Mouse (Mus musculus): ENCODE measurements around the gene Mef2c. TPM values are rescaled to one million over a fixed set of nuclear protein-coding genes. Genes with fewer than 3 reads are reported as not detected.
A peak's percentile ranks its signal among the peaks of the same experiment; 100 is the strongest.

The Mef2c gene
- total RNA-seq, 2 experiments from 2014 or later: 330 to 357 TPM

DNA sequence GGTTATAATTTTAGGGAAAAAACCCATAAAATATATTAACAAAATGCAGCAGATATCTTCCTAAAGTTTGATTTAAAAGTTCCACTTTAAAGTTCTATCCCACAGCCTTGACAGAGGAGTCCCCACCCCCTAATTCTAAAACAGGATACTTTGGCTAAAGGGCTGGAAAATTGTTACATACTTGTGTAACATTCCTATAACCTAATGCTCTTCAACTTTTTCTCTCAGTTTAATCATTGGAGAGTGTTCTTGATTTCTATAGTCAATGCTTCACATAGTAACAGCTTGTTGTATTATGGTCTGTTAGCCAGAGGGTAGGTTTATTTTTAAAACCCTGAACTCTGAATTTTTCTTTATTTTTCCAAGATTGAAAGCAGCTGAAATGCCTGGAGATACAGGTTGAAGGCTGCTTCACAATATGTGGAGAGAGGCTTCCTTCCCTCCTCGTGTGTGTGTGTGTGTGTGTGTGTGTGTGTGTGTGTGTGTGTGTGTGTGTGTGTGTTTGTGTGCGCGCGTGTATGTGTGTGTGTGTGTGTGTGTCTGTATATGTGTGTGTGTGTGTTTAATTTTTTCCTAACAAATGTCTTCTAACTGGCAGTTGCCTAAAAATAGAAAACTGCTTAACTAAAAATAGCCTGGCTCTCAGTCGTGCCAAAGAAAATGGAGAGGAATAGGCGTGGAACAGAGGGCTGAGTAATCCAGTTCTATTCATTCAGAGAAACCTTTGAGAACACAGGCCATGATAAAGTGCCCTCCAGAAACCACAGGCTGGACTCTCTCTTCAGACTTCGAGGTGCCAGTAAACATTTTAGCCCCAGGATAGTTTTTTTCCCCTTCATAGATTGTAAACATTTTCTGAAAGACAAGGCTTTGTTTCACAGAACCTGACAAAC lies 99.8 kb downstream of the Mef2c start:
- intact Hi-C loops (cut with DNase I): no loop called here
- peak in 1 of 2 experiments; percentile 10 for DNase-seq

DNA sequence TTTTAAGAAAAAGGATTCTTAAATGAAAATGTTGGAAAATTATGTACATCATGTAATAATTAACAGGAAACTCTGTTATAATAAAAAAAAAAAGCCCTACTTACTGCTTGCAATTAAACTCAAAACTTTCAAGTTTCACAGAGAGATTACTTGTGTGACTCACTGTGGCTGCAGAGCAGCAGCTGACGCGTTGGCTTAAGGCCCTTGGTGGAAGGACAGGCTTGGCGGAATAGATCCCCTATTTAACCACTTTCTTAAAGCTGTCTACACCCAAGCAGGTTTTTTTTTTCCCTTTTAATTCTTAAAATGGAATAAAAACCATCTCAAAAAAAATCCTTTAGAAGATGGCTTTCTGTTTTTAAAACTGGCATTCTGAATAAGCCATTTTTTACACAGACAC lies 100.5 kb downstream of the Mef2c start:
- intact Hi-C loops (cut with DNase I): no loop called here
- peak; percentile 31 to 33 for DNase-seq

DNA sequence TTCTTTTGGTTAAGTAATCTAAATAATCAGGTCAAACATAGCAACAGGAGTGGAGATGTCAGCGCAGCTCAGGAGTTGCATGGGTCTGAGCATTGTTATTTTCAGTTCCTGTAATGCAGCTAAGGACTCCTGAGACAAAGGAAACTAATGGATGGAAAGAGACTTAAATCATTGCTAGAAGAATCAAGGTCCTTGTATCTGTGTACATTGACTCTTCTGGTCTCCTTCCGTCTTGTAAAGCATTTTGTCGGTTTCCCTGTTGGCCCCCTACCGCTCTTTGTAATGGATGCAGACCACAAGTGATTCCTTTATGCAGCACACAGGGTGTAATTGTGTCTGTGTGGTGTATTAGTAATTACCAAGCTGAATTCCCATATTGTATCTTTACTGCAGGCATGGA lies 101.0 kb downstream of the Mef2c start:
- intact Hi-C loops (cut with DNase I): no loop called here
- no peak for DNase-seq

DNA sequence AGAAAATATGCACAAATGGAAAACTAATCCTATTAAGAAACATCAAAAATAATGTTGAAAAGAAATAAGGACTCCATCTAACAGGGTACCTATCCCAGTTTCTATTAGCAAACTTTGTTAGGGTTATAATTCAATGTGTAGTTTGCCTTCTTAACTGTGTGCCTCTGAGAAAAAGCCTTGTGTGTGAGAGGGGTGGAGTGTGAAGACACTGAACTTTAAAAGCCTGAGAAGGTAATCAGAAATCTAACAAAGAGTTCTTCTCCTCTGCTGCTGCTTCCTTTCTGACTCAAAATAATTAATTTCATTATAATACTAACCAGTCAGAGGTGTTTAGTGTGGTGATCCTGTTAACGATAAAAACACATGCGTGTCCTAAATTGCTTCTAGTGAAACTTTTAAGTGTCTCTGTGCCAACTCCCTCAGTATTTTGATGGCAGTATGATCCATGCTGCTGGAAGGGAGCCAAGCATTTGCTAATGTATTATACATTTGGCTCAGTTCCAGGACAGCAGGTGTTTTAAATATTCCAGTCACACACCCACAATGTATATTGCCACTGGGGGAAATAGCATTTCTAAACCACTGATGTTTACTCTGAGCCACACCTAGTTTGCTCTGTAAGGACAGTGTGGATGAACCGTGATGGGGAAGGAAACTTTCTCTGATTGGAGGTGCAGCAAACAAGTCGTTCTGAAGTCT lies 104.2 kb downstream of the Mef2c start:
- peak in 1 of 2 experiments; percentile 10 for DNase-seq
- intact Hi-C loops (cut with DNase I): no loop called here

DNA sequence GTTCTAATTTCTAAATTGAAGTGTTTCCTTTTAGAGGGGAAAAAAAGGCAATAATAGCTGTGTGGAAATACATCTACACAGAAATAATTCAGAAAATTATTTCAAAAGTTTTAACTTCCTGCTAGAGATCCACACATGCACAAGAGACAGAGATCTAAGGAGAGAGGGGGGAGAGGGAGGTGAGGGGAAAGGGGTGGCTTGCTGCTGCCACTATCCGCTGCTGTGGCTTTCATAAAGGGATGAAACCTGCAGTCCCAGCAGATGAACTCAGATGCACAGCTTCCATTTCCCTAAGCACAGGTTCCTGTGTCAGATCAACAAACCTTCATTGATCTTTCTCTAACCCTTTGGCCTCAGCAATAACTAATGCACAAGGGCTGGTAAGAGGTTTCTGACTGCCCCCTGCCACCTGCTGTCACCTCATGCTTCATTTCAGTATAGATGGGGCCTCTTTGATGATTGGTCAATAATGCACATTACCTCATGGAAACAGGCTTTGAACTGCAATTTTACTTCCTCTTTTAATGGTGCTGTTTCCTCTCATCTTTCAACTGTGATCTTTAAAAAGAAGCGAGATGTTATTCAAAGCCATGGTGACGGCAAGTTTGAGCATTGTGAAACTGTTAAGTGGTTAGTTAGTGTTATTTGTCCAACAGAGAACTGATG lies 105.2 kb downstream of the Mef2c start:
- intact Hi-C loops (cut with DNase I): no loop called here

DNA sequence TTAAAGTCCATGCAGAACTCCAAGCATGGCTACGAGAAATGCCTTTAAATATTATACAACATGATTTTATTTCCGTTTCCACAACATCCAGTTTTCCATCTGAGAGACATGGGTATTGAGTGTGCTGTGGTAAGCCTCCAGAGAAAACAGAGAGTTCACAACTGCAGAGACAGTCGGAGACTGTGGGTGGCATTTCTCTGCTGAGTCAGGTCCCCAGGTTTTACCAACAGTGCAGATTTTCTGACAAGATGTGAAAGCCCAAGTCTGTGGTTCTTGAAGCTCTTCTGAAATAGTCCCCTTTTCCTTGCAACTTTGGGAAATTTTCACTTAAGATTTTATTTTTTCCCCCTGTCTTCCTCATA lies 105.7 kb downstream of the Mef2c start:
- DNase-seq: no peak
- intact Hi-C loops (cut with DNase I): no loop called here

More for the DNA sequence above, 105.2 kb downstream of the Mef2c start:
- DNase-seq: no peak

DNA sequence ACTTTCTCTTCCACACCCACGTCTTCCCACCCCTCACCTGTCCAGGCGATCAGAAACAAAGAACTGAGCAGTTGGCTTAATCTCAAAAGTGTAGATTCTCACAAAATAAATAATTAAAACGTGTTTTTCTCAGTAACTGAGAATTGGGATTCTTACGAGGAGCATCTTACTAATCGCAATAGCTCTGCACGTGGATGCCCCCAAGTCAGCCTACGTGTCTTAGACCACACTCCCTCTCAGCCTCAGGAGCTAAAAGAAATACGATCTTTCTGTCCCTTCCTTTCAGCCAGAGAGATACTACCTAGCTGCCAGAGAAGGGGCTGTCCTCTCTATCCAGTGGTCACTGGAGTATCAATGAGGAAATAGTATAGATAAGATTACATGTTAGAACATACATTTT lies 106.3 kb downstream of the Mef2c start:
- DNase-seq: no peak
- intact Hi-C loops (cut with DNase I): no loop called here

DNA sequence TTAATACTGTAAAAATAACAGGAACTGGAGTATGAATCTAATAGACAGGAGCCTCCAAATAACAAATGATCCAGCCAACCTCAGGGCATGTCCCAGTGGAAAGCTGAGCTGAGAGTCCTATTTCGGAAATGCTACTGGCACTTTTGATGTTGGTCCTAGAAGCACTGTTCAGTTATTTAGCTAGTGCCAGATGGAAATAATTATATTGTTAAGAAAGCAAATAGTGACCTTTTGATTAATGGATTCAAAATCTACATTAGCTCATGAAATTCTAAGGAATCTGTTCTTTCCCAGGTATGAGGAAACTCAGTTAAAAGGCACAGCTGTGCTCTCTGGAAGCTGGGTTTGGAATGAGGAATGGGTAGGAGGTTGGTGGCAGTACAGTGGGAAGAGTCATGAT lies 108.4 kb downstream of the Mef2c start:
- DNase-seq: no peak
- intact Hi-C loops (cut with DNase I): no loop called here

DNA sequence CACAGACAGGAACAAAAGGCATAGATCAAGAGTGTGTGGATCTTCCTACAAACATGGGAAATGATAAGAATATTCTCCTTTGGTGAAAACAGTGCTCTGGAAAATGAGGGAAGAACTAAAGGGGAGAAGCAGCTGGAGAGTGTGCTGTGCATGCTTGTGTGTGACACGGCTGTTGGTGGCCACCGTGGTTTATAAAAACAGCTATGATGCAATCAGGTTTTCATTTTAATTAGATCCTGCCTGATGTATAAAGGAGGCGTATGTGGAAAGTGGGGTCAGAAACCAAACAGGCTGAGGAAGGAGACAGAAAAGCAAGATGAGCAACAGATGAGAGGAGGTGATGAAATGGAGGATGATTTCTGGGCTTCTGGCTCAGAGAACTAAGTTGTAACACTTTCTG lies 112.0 kb downstream of the Mef2c start:
- intact Hi-C loops (cut with DNase I): no loop called here
- DNase-seq: no peak

DNA sequence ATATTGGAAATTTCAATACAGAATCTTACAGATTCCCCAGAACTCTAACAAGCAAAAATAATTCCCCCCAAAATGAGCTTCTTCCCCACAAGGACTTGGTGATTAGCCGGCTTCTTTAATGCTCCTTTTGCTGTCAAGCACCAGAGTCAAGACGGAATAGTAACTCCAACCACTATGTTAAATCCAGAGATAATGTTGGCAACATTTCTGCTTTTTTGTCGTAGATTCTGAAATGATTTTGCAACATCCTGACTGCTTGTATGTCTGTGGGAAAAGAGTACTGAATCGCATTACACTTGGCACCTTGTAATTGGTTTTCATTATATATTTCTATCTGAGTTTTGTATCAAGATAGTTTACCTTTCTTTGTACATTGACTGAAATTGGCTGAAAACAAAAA lies 120.8 kb downstream of the Mef2c start:
- intact Hi-C loops (cut with DNase I): no loop called here
- no peak for DNase-seq

DNA sequence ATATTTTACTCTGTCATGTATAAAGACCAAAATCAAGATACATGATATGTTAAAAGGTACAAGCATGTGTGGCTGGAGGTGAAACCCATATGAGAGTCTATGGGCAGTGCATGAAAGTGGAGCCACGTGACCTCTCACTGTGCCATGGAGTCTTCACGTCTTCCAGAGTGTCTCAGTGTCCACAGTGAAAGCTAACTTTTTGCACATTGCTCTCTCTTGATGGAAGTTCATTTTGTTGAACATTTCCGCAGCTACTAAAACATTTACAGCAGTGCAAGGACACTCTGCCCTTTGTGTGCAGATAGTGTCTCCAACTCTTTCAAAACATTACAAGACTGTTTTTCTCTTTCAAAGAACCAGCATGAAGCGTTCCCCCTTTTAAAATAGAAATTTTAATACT lies 123.6 kb downstream of the Mef2c start:
- no peak for DNase-seq
- intact Hi-C loops (cut with DNase I): no loop called here

DNA sequence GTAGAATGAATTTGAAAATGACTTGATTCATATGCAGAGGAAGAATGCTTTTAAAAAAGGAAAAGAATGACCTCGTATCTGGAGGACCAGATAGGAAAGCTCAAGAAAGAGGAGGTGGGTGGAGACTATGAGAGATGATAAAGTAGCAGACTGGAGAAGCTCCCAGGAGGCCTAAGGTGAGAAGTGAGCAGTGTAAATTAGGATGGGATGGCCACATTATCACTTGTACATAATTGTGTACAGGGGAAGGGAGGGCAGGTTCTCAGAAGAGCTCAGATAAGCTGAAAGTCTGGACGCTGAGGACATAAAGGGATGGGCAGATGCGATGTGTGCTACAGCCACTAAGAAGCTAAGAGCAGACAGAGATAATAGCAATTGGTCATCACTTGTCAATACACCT lies 124.3 kb downstream of the Mef2c start:
- intact Hi-C loops (cut with DNase I): no loop called here
- no peak for DNase-seq

DNA sequence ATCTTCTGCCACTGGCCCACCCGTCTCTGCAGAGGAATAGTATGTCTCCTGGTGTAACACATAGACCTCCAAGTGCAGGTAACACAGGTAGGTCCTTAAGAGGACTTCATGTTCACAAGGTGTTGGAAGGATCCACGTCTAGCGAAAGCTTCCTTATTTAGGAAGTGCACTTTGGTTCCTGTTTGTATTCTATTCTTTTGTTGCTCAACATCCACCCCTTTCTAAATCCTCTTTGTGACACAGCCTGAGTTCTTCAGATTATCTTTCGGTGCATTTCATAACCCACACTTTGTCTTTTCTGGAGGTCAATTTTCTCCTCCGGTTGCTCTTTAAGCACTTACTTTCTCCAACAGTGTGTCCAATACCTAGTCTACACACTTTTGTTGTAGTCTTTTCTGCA lies 129.3 kb downstream of the Mef2c start:
- no peak for DNase-seq
- intact Hi-C loops (cut with DNase I): no loop called here

DNA sequence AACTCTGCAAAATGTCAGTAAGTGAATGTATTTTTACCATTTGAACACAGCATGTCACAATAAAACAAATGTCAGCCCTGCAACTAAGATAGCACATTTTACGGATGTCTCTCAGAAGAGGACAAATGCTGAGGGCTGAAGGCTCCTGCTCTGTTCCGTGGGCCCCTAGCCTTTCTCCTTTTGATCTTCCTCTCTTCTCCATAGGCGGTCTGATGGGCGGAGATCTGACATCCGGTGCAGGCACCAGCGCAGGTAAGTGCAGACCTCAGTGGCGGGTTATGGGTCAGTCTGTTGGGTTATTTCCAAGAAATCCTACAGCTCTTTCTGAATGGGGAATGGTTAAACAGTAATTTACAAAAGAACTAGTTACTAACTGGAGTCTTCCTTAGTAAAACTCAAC lies 131.4 kb downstream of the Mef2c start:
- intact Hi-C loops (cut with DNase I): no loop called here
- DNase-seq: no peak

DNA sequence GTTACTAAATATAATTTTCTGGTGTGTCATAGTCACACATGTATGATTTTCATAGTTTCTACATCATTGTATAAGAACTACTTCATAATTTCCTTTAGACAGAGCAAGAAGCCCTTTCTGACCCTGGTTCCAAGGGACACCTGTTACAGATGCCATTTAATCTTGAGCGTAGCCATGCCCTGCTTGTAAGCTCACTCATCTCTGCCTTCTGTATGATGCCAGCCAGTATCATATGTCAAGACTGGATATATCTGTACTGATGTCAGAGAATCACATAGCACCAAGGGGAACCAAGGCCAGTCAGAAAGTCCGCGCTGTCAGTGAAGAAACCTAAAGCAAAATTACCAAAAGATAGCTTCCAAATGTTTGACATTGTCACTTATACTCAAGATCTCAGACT lies 133.8 kb downstream of the Mef2c start:
- intact Hi-C loops (cut with DNase I): no loop called here
- no peak for DNase-seq

DNA sequence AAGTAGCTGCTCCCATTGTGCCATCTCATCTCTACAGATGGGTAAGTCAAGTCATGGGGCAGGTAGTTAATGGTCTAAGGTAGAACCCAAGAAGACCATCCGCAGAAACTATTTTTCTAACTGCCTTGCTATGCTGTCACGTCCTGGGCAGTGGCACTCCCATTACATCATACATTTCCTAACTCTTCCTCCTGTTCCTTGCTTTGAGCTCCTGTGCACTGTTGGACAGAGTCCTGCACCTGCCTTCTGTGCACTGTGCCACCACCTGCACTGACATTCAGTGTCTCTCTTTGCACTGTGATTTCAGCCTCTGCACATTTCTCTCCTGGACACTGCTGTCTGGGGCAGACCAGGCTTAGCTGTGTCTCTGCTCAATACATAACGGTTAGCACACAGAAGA lies 134.9 kb downstream of the Mef2c start:
- DNase-seq: no peak
- intact Hi-C loops (cut with DNase I): no loop called here

DNA sequence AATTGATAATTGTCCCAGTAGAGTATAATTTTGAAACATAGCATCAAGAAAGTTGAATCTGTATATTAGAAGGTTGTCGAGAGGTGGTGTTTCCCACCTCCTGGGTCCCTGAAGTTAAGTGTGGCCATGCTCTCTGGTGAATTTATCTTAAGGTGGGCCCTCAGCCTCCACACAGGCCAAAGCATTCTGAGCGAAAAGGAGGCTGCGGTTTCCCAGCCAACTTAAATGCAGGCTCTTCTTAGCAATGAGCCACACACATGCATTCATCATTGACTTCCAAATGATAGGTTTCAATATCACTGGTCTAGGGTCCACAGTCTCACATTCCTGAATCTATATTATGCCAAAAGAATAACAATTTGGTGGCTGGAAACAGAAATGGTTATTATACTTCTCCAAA lies 145.2 kb downstream of the Mef2c start:
- intact Hi-C loops (cut with DNase I): loop anchor here (10.0 kb wide), 1 partner anchor 124 kb away; no protein-coding TSS in a partner anchor
- no peak for DNase-seq

DNA sequence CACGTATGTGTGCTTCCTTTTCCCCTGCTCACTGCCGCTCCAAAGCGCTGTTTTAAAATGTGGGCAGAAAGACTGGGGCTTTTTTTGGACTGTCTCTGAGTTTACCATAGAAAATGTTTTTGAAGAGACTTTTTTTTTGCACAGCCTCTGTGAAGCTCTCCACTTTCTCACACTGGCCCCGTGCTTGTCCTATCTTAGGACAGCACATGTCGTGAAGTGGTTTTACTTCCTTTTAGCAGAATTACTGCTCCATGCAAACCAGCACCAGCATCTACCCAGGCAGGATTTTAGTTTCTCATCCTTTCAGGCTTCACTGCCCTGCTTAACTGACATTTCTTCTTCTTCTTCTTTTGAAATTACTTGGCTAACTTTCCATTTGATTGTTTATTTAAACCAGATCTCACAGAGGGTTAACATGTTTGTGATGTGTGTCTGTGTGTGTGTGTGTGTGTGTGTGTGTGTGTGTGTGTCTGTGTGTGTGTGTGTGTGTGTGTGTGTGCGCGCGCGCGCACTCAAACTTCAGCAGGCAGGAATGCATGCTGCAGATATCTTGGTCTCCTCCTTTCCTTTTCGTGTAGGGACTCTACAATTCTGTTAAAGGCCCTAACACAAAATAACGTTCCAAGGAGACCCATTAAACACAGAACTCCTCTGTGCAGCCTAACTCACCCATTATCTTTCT lies 146.1 kb downstream of the Mef2c start:
- intact Hi-C loops (cut with DNase I): loop anchor here (10.0 kb wide), 1 partner anchor 125 kb away; no protein-coding TSS in a partner anchor
- no peak for DNase-seq

DNA sequence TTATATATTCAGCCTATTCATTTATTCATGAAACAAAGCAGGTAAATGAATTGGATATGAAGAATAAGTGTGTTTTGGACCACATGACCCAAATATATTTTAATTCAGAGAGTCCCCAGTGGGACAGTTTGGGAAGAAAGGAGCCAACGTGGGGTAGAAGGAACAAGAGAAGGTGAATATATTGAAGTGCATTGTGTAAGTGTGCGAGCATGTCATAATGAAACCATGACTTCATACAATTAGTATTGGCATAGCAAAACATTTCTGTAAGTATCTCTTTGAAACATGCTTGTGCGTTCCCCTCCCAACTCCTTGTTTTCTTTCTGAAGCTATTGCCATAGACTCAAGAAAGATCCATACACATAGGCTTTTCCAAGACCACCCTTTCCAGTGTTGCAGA lies 147.0 kb downstream of the Mef2c start:
- no peak for DNase-seq
- intact Hi-C loops (cut with DNase I): no loop called here

DNA sequence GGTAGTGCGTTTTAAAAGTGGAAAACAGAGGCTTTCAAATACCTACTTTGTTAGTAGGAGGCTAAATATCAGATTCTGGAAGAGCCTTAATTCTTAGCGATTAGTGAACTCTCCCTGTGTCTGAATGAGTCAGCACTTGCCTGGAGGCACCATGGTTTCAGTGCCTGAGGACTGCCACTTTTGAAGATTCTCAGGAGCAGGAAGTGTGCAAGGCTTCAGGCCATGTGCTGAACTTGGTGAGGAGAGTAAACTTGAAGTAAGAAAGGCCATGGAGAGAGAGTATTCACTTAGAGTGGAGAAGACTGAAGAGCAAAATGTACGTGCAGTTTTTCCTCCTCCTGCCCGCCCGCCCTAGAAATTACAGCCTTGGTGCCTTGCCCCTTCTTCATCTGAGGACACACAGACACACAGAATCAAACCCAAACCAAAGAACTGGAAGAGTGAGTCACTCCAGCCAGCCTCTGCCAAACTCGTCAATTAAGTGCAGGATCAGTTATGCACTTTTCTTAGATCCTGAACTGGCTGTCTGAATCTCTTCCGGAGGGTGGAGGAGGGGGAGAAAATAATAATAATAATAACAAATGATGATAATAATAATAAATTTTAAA lies 148.2 kb downstream of the Mef2c start:
- no peak for DNase-seq
- intact Hi-C loops (cut with DNase I): no loop called here
